ENCODE assay signal across 10 mouse cellular contexts in the genomic region with DNA sequence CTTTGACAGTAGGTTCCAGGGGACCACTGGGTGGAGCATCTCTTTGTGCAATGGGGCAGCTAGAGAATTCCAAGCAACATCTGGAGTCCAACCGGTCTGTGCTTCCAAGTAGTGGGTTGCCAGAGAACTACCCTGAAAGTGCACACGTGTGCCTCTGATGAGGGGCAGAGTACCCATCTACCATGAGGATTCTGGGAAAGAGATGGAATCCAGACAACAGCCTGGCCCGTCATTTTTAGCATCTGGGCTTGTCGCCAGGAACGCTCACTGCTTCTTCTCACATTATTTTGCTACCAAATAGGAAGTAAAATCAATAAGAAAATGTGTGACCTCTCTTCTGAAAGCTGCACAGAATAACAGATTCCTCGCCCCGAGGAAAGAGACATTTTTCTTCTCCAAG.
DNase-seq lines count a peak whose midpoint lies in the region; ATAC-seq and TF ChIP-seq lines count a peak whose summit lies in the region.
"Had no signal": no experiment of that assay in that cellular context is flagged by ENCODE, and none has a peak within 500 bp of the region (broad histone marks: within the 10 kb centered on the region; RNA-seq: fewer than 3 reads in every experiment).

No protein-coding gene starts in this region.

- DNase-seq in heart, adult 11 months, result peak; percentile 83
- no peak for DNase-seq in heart, adult 2 months
- peak; percentile 69 for DNase-seq in brain, adult 2 months (ENCODE audit: low read depth, low spot score)
- DNase-seq in brain, embryonic 18.5 days (ENCODE audit: low read depth, low spot score), result peak; percentile 26
- DNase-seq in left cerebral cortex, postnatal 25 days (ENCODE audit: low spot score in 2 of 2), result peak; percentile 39 to 50
- DNase-seq in urinary bladder, postnatal 14 days (ENCODE audit: low spot score), result no peak
- DNase-seq: embryo, embryonic 11 days had no signal

- TF ChIP-seq EP300 in heart, adult 2 months (IDR thresholded peaks at IDR 0.05; ENCODE audit: insufficient read depth, low read depth, low read length), result no peak

- H3K36me3 ChIP-seq in heart, adult 2 months (ENCODE audit: control insufficient read depth, insufficient read depth, low read length), result no peaks in the 10 kb centered on the region
- H3K36me3 ChIP-seq in hindbrain, embryonic 12.5 days, result no peaks in the 10 kb centered on the region
- H3K36me3 ChIP-seq: lung, embryonic 15.5 days had no signal

- no peak for TF ChIP-seq CTCF in heart, adult 2 months (IDR thresholded peaks at IDR 0.05)

- no peak overlapping the region for H3K9ac ChIP-seq in heart, adult 2 months (ENCODE audit: low read depth, low read length)
- H3K9ac ChIP-seq in hindbrain, embryonic 12.5 days, result no peak overlapping the region
- H3K9ac ChIP-seq: lung, embryonic 15.5 days had no signal

- intact Hi-C loops in heart, adult 2 months (cut with DNase I), result no loop called here
- intact Hi-C loops in left cerebral cortex, postnatal 25 days (cut with DNase I), result no loop called here

- H3K4me1 ChIP-seq in heart, adult 2 months (ENCODE audit: control insufficient read depth, insufficient read depth, low read length), result no peaks in the 10 kb centered on the region
- H3K4me1 ChIP-seq in hindbrain, embryonic 12.5 days, result no peaks in the 10 kb centered on the region

- 43% methylated on average over 7 of the region's 7 CpGs for WGBS in heart, adult 2 months
- 79% methylated on average over 7 of the region's 7 CpGs for WGBS in hindbrain, embryonic 12.5 days

- H3K79me2 ChIP-seq in heart, adult 2 months (replicated peaks; ENCODE audit: control insufficient read depth, insufficient read depth, low read length), result no peaks in the 10 kb centered on the region

- ATAC-seq in hindbrain, embryonic 12.5 days (ENCODE audit: low FRiP score), result no peak

- H3K27me3 ChIP-seq in heart, adult 2 months (ENCODE audit: control insufficient read depth, insufficient read depth, low read length), result no peaks in the 10 kb centered on the region
- no peaks in the 10 kb centered on the region for H3K27me3 ChIP-seq in hindbrain, embryonic 12.5 days
- H3K27me3 ChIP-seq: lung, embryonic 15.5 days had no signal

- H3K4me3 ChIP-seq in heart, adult 2 months, result no peak overlapping the region
- no peak overlapping the region for H3K4me3 ChIP-seq in hindbrain, embryonic 12.5 days
- H3K4me3 ChIP-seq: left cerebral cortex, adult 2 months; lung, embryonic 15.5 days had no signal

- no peak overlapping the region for H3K27ac ChIP-seq in heart, adult 2 months
- H3K27ac ChIP-seq in hindbrain, embryonic 12.5 days, result no peak overlapping the region
- H3K27ac ChIP-seq: left cerebral cortex, adult 2 months; lung, embryonic 15.5 days had no signal

- no peaks in the 10 kb centered on the region for H3K9me3 ChIP-seq in hindbrain, embryonic 12.5 days (replicated peaks)
- H3K9me3 ChIP-seq: lung, embryonic 15.5 days had no signal

- H3K4me2 ChIP-seq in hindbrain, embryonic 12.5 days (replicated peaks), result no peak overlapping the region
- H3K4me2 ChIP-seq: lung, embryonic 15.5 days had no signal

- TF ChIP-seq POLR2A in heart, adult 2 months (IDR thresholded peaks at IDR 0.05; ENCODE audit: insufficient read depth, low read depth, low read length), result no peak

Comparison
In these comparisons a context has a peak if more than half of its experiments do, and no peak if none do; other contexts are left out.
1. DNase-seq: peak in heart, adult 11 months (single experiment), brain, adult 2 months (single experiment), brain, embryonic 18.5 days (single experiment) and left cerebral cortex, postnatal 25 days (2 of 2); none in heart, adult 2 months (0 of 2) and urinary bladder, postnatal 14 days (single experiment).